Mouse (Mus musculus): ENCODE data around the gene Med4. TPM values are rescaled to one million over a fixed set of nuclear protein-coding genes. Genes with fewer than 3 reads are reported as not detected.

Med4 gene
- polyA plus RNA-seq, 1 experiment from 2014 or later = 112 TPM

Other genes starting within 250 kb of the Med4 start
- 37.3 and 37.4 TPM in 2 replicates for gene Rb1, start 184.2 kb upstream of the Med4 start, polyA plus RNA-seq (2014; fragmentation: Nextera tagmentation; extraction: Ambion mirVana)
- gene Itm2b, start 124.7 kb upstream of the Med4 start, polyA plus RNA-seq (2014; fragmentation: Nextera tagmentation; extraction: Ambion mirVana) = 270 and 292 TPM in 2 replicates
- 111 and 115 TPM in 2 replicates for gene Sucla2, start 15.3 kb downstream of the Med4 start, polyA plus RNA-seq (2014; fragmentation: Nextera tagmentation; extraction: Ambion mirVana)
- gene Nudt15, start 38.2 kb downstream of the Med4 start, polyA plus RNA-seq (2014; fragmentation: Nextera tagmentation; extraction: Ambion mirVana) = 11.1 and 12.2 TPM in 2 replicates
- not detected in 2 replicates for gene Gm21750, start 151.2 kb downstream of the Med4 start, polyA plus RNA-seq (2014; fragmentation: Nextera tagmentation; extraction: Ambion mirVana)